Mouse (Mus musculus) adipocyte (in vitro differentiated cells): ENCODE measurements around the gene Efna2.
A peak's percentile ranks its signal among the peaks of the same experiment; 100 is the strongest.
"Not testable (repeated sequence)": the region's sequence is repeated elsewhere in the genome, so short reads cannot be mapped to it uniquely, and the experiment has no call there.

Source experiments
- DNase-seq: peaks from one replicate; pipeline ENCODE4 v3.0.0-alpha.2; 2016; ENCODE audit warnings: low spot score

The Efna2 gene

GRCm38 (mm10) chr10:80189999-80190398 is 10.7 kb downstream of the Efna2 start:
- DNase-seq, result no peak

GRCm38 (mm10) chr10:80190491-80191051 is 11.3 kb downstream of the Efna2 start:
- no peak for DNase-seq

GRCm38 (mm10) chr10:80193976-80194375 is 14.7 kb downstream of the Efna2 start:
- no peak for DNase-seq

GRCm38 (mm10) chr10:80194441-80194840 is 15.2 kb downstream of the Efna2 start:
- no peak for DNase-seq

- DNase-seq, result no peak
Observed at GRCm38 (mm10) chr10:80196167-80196566, 16.9 kb downstream of the Efna2 start.

GRCm38 (mm10) chr10:80196778-80197581 is 17.7 kb downstream of the Efna2 start:
- DNase-seq, result no peak

GRCm38 (mm10) chr10:80199440-80200008 is 20.2 kb downstream of the Efna2 start:
- peak; percentile 88 for DNase-seq

GRCm38 (mm10) chr10:80200485-80200884 is 21.2 kb downstream of the Efna2 start:
- DNase-seq, result no peak

GRCm38 (mm10) chr10:80204055-80204454 is 24.8 kb downstream of the Efna2 start:
- no peak for DNase-seq

GRCm38 (mm10) chr10:80207201-80207600 is 27.9 kb downstream of the Efna2 start:
- no peak for DNase-seq

GRCm38 (mm10) chr10:80207676-80208075 is 28.4 kb downstream of the Efna2 start:
- DNase-seq, result no peak

GRCm38 (mm10) chr10:80208248-80208647 is 29.0 kb downstream of the Efna2 start:
- no peak for DNase-seq

- DNase-seq, result no peak
Observed at GRCm38 (mm10) chr10:80208841-80209371, 29.6 kb downstream of the Efna2 start.

- not testable (repeated sequence) for DNase-seq
Observed at GRCm38 (mm10) chr10:80211547-80212103, 32.3 kb downstream of the Efna2 start.

- no peak for DNase-seq
Observed at GRCm38 (mm10) chr10:80215048-80215772, 35.9 kb downstream of the Efna2 start.

- no peak for DNase-seq
Observed at GRCm38 (mm10) chr10:80220676-80221075, 41.4 kb downstream of the Efna2 start.

- not testable (repeated sequence) for DNase-seq
Observed at GRCm38 (mm10) chr10:80223137-80223536, 43.9 kb downstream of the Efna2 start.

- DNase-seq, result no peak
Observed at GRCm38 (mm10) chr10:80226071-80226415, 46.8 kb downstream of the Efna2 start.

- DNase-seq, result peak; percentile 99
Observed at GRCm38 (mm10) chr10:80226416-80227165, 47.3 kb downstream of the Efna2 start, which contains the start of gene Mum1. Mum1 (plus strand) TSS chr10:80226434.

GRCm38 (mm10) chr10:80227166-80227539 is 47.9 kb downstream of the Efna2 start:
- peak; percentile 19 for DNase-seq
